Mouse (Mus musculus) induced T-regulatory cell, adult 2 months (primary cell): ENCODE data around the gene Sdhc.
"Not testable (repeated sequence)": the region's sequence is repeated elsewhere in the genome, so short reads cannot be mapped to it uniquely, and the experiment has no call there.

ENCODE experiments used
- DNase-seq: peaks from one replicate; pipeline ENCODE4 v3.0.0-alpha.2; 2012; ENCODE audit warnings: low read depth

Gene Sdhc

DNA sequence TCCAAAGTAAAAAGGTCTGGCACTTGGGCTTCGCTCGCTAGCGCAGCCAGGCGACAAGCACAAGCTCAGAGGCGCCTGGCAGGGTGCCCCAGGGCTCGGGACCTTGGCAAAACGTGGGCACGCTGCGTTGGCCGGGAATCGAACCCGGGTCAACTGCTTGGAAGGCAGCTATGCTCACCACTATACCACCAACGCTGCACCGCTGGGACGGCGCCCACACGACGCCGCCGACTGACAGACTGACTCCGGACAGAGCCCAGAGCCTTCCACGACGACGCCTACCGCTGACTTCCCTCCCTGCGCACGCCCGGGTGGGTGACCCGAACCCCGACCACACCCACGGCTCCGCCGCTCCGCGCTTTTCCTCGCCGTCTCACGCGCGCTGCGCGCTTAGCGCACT, 70.6 kb downstream of the Sdhc start:
- DNase-seq, result not testable (repeated sequence)

DNA sequence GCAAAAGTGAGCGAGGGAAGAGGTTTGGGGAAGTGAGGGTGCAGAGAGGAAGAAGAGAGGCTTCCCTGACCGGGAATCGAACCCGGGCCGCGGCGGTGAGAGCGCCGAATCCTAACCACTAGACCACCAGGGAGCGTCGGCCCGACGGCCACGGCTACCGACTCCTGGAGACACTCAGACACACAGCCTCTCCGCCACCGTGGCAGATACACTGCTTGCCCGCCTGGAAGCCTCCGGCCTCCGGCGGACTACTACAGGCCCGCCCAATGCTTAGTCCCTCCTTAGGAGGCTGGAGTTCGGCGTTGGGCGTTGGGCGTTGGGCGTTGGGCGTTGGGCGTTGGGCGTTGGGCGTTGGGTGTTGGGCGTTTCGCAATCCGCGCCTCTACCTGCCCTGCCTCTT, 71.1 kb downstream of the Sdhc start:
- DNase-seq, result not testable (repeated sequence)

DNA sequence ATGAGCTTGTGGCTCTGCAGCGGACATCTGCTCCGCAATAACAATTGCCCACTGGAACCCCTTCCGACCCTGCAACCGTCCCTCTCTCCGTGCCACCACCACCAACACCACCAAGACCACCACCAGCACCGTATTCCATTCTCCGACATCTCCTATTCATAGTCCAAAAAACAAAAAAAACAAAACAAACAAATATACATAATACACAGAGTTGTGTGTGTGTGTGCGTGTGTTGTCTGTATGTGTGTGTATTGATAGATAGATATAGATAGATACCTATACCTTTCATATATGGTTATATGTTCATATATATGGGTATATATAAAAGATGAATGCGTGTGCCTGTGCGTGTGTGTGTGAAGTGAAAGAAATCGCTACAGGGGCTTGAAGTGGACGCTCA, 72.0 kb downstream of the Sdhc start:
- DNase-seq, result peak; percentile 25

DNA sequence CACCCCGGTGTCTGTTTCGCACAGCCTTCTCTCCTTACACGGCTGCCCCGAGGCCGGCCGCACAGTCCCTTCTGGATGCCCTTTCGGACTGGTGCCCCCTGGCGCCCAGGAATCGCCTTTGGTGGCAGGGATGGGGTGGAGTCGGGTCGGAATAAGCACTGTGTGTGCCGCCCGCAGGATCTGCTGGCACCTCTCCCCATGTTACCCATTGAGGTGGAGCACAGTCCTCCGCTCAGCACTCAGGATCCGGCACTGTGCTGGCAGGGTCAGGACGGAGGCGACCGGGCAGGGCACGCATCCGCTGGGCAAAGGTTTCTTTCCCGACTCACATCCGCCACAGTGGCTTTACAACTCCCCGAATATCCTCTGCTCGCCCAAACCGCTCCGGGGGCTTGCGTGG, 72.4 kb downstream of the Sdhc start:
- DNase-seq, result not testable (repeated sequence)

GRCm38 (mm10) chr1:171077192-171077591, 73.2 kb downstream of the Sdhc start:
- not testable (repeated sequence) for DNase-seq
